Mouse (Mus musculus): ENCODE measurements at regions not wholly inside any gene's neighbourhood (a gene's known extent, or its start where the extent isn't known, plus 50 kb on each side); places are given as distances from the start of the nearest gene placed in this dataset.

- no peak for DNase-seq
Measured at GRCm38 (mm10) chr17:83097998-83098397, 117.1 kb upstream of the Pkdcc start.

GRCm38 (mm10) chr17:83098679-83099413 lies 116.2 kb upstream of the Pkdcc start:
- no peak for DNase-seq

GRCm38 (mm10) chr17:83101035-83101434 lies 114.1 kb upstream of the Pkdcc start:
- no peak for DNase-seq

DNA sequence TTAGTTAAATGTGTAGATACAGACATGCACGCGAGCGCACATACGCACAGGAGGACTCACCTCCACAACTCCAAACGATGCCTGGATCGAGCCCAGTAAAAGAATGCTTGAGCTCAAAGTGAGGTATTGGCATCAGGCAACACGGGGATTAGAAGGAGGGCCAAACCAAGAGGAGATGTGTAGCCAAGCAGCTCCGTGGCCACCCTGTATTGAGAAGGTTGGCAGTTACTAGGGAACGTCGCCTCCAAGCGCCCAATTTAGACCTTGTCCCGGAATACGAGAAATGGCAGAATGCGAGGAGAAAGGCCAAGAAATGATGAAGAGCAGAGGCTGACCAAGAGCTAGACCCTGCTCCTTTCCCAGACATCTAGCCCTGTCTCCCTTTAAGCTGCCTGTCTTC lies 113.3 kb upstream of the Pkdcc start:
- no peak for DNase-seq

DNA sequence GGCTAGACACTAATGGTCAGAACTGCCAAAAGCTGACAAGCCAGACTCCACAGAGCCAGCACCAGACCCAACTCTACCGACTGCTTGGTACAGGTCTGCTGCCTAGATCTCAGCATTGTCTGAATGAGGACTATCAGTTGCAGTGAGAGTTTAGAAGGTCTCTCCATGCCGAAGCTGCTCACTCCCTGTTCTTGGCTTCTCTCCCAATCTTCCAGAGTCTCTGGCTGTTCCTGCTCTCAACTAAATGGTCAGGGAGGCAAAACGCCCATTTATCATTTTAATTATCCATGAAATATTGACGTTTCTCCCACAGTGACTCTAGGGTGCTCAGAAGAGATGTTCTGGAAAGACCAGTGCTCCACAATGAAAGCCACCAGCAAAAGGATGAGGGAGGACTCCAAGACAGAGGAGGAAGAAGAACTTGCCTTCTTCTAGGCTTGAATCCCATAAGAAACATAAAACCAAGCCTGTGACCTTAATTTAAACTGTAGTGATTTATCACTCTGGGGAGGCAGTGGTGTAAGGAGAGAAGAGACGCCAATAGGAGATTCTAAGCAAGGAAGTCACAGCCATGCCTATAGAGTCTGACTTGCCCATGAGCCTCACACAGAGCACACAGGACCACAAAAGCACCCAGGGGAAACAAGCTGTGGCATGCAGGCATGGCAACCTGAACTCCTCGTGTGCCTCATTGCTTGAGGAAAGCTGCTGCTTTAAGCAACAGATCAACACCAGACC lies 112.2 kb upstream of the Pkdcc start:
- no peak for DNase-seq

DNA sequence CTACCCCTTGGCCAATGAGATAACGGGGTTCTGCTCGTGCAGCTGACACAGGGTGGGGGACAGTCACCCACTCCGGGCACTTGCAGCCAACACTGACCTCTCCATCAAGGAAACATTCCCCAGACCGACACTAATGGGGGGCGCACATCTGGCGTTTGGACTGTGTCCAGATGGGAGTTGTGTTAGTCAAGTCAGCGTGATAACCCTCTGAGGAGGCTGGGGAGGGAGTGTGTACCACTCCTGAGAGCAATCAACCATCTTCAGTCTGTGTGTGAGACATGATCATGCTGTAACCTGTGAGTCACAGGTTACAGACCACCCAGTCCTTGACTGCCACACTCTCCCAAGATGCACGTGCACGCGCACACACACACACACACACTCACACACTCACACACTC lies 106.9 kb upstream of the Pkdcc start:
- no peak for DNase-seq

DNA sequence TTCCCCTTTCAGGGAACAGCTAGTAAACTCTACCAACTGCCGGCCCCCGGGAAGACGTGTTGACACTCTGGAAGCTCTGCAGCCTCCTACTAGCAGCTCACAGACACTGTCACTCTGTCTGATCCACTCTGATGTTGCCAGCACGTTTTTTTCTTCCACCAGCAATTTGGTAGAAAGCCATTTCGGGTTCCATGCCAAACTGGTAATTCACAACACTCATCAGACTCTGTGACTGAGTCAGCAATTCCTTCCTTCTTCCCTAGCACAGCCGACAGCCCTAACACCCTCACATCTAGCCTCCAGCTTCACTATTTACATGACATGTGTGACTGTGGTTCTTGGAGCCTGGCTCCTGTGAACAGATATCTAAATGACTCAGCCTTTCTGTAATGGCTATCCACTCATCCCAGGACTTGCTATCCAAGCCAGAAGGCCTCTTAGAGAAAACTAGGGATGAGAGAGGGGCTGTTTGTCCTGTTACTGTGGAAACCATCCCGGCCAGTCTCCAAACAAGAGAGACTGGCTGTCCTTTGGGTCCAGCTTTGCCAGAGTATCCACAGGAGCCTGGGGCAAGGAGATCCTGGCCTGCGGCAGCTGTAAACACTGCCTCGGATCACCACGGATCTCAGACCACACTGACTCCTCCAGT lies 105.2 kb upstream of the Pkdcc start:
- no peak for DNase-seq

GRCm38 (mm10) chr17:83110556-83110955 lies 104.5 kb upstream of the Pkdcc start:
- DNase-seq, result no peak

DNA sequence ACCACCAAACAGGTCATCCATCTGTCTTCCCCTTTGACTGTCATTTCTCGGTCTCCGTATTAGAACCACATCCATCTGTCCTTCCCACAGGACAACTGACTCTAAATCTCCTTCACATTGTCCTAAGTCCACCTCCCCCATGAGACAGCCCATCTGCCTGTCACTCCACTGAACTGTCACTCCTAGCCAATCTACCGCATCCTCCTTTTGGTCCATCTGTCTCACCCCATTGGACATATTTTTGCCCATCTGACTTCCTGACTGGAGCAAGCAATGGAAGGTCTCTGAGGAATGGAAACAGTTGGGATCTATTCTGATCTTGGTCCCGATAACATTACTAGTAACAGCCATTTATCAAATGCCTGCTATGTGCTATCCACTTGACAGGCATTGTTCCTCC lies 99.9 kb upstream of the Pkdcc start:
- DNase-seq, result peak; percentile 33 to 47

DNA sequence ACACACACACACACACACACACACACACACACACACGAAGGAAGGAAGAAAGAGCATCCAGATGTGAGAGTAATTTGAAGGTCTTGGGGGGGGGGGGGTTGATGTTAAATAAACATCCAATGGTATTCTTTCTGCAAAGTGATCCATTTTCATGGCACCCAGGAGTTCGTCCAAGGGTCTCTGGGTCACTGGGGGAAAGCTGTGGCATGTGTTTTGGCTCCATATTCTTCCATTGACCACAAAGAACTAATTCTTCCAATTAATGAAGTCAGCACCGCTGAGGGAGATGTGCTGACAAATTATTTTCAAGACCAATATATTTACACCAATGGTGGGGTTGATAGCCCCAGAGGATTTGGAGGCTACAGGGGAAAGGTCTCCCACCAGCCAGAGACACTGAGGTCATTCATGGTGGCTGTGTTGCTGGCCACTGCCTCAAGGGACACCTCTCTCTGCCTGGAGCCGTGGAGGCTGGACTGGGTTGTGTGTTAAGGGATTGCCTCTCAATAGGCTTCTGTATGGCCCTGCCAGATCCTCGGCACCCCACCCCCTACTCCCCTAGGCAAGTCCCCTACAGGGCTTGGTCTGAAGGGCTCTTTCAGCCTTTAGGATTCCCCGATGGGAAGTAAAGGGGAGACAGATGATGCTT lies 99.1 kb upstream of the Pkdcc start:
- DNase-seq, result no peak

DNA sequence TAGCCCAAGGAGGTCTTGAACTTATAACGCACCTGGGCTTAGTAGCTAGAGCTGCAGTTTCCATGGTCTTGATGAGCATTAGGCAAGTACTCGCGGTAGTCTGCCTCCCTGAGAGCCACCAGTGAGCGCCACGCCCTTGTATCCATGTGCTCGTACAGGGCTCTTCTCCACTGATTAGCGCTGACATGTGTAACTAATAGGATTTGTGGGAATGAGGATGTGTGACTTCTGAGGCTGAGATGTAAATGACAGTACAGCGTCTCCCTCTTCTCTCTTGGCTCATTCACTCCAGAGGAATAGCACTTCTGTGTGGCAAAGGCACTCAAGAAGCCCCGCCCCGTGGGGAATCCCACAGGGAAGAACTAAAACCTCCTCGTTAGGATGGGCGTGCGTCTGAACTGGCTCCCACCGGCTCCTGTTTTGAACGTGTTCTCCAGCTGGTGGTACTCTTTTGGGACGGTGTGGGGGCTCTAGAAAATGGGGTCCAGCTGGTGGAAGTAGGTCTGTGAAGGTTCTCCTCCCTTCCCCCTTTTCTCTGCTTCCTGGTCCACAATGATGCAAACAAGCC lies 94.3 kb upstream of the Pkdcc start:
- no peak for DNase-seq

DNA sequence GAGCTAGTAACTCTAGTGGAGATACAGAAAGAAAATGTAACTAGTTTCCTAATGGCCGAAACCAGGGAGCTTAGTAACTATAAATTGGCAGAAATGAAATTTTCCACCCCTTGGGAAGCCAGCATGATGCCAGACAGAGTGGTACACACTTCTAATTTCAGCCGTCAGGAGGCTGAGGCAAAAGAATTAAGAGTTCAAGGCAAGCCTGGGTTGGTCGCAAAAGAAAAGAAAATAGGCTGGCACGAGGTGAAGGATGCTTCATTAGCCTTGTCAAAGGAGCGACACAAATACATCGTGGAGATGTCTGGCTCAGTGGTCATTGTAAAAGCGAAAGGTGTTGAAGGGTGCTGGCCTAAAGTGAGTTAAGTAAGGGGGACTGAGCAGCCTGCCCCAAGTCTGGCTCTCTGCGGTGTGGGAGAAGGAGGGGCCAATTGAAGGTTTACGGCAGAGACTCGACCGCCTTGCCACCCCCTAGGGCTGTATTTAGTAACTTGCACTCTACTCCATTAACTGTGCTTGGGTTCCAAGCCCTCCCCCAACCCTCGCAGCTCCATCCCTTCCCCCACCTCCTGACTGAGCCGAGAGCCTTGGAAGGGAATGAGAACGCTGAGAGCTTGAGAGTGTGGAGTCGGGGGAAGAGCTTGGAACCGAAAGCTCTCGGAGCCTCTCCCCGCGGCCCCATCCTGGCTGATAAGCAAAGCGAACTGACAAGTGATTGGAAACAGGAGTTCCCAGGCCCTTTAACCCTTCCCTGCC lies 92.4 kb upstream of the Pkdcc start:
- DNase-seq, result no peak

GRCm38 (mm10) chr17:83125057-83125456 lies 90.0 kb upstream of the Pkdcc start:
- DNase-seq, result no peak

- no peak for DNase-seq
Measured at GRCm38 (mm10) chr17:83127842-83128241, 87.2 kb upstream of the Pkdcc start.

GRCm38 (mm10) chr17:83128843-83129544 lies 86.1 kb upstream of the Pkdcc start:
- DNase-seq, result peak; percentile 55 to 63

DNA sequence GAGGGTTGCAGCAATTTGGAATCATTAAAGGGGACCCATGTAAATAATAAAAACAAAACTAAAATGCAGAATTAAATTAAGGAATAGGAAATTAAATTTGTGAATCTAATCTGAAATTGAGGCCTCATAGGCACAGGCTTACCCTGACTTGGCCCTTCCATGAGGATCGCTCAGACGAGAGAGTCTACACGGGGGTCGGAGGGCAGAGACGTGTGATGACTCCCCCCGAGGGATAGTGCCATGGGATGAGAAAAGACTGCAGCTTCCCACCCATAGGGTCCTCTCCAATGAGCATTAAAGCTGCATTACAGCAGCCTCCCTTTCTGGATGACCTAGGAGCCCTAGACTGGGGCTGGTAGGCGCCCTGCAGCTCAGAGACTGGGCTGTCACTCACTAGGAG lies 85.4 kb upstream of the Pkdcc start:
- no peak for DNase-seq

- no peak for DNase-seq
Measured at GRCm38 (mm10) chr17:83133201-83133600, 81.9 kb upstream of the Pkdcc start.

DNA sequence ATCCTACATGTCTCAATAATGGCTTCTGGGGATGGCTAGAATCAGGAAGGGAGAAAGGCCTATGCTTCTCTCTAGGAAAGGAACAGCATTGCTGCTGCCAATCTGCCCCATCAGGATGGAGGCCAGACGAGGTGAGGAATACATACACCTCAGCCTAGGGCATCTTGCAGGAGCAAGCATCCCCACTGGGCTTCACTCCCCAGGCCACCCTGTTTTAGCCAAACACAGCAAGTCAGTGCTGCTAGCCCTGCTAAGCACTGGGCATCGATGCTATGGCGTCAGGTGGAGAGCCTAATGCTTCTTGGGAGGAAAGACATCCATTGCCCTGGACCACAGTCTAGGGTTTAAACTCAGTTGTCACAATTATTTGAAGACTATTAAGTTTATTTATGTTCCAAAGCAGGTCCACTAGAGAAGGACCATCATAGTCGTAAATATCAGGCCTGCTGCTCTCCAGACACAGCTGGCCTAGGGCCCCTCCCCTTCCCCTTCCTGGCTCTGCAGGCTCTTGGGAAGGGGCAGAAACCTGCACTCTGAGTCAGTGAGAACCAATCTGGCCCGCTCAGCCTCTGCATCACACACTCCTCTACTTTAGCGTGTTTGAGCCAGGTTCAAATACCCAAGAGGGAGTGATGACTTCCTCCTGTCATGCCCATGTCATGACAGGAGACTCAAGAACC lies 79.5 kb upstream of the Pkdcc start:
- no peak for DNase-seq

- DNase-seq, result no peak
Measured at GRCm38 (mm10) chr17:83136267-83136666, 78.8 kb upstream of the Pkdcc start.

DNA sequence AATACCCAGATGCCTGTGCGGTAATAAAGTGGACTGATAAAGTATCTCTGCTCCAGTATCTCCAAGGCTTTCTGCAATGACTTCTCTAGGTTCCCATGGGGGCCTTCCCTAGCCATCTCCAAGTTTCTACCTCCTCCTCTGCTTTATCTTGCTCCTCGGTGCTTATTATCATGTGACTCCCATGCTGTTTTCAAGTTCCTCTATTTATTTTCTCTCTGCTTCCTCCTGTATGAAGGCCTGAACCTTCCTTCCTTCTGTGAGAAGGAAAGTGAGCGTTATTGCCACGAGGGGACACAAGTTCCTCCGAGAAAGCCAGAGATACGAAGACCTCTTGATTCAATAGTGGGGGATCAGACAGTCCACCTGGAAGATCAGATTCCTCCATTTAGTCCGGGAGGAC lies 77.4 kb upstream of the Pkdcc start:
- DNase-seq, result no peak

Measured in cerebellum, adult 18-20 months (tissue).